Mouse (Mus musculus) heart, embryonic 14.5 days (tissue): ENCODE measurements at regions not wholly inside any gene's neighbourhood (a gene's known extent, or its start where the extent isn't known, plus 50 kb on each side); places are given as distances from the start of the nearest gene placed in this dataset.

Experiments
- ATAC-seq: fragments of 200-750 bp; cut with Nextera tagmentation; 2 replicates; pipeline ENCODE4 v1.8.0; 2017; ENCODE audit warnings: low read depth, moderate TSS enrichment; ENCODE audit not compliant: insufficient number of reproducible peaks, insufficient read depth, low FRiP score
- H3K27ac ChIP-seq, 2 experiments: fragments of 200-500 bp in 1 of 2; fragments of 300-500 bp in 1 of 2; sonication (generic) in 1 of 2; replicated peaks in 1 of 2; 2 replicates each; pipeline ENCODE4 v1.5.1; 2012 to 2014; ENCODE audit warnings: low read depth in 2 of 2, low read length in 2 of 2, control low read depth in 1 of 2, mild to moderate bottlenecking in 1 of 2, mixed read lengths in 1 of 2; ENCODE audit not compliant: control insufficient read depth in 1 of 2, insufficient read depth in 1 of 2
- H3K27me3 ChIP-seq: fragments of 300-500 bp; sonication (generic); 2 replicates; pipeline ENCODE4 v1.6.1; 2014; ENCODE audit warnings: mild to moderate bottlenecking, low read length, control low read depth; ENCODE audit not compliant: control insufficient read depth, insufficient read depth
- H3K36me3 ChIP-seq: fragments of 300-500 bp; sonication (generic); 2 replicates; pipeline ENCODE4 v1.6.1; 2014; ENCODE audit warnings: mild to moderate bottlenecking, control low read depth, low read length, mixed read lengths; ENCODE audit not compliant: control insufficient read depth, insufficient read depth
- H3K4me1 ChIP-seq, 2 experiments: fragments of 200-500 bp in 1 of 2; fragments of 300-500 bp in 1 of 2; sonication (generic) in 1 of 2; 2 replicates each; pipeline ENCODE4 v1.6.1; 2012 to 2014; ENCODE audit warnings: low read length in 2 of 2, control low read depth in 1 of 2, mixed read lengths in 1 of 2; ENCODE audit not compliant: control insufficient read depth in 2 of 2, insufficient read depth in 2 of 2
- H3K4me2 ChIP-seq: fragments of 300-500 bp; sonication (generic); 2 replicates; pipeline ENCODE4 v1.6.1; 2014; ENCODE audit warnings: mild to moderate bottlenecking, low read length
- H3K4me3 ChIP-seq, 2 experiments: fragments of 200-500 bp in 1 of 2; fragments of 300-500 bp in 1 of 2; sonication (generic) in 1 of 2; 2 replicates each; pipeline ENCODE4 v1.5.1; 2012 to 2014; ENCODE audit warnings: low read length in 2 of 2, mild to moderate bottlenecking in 2 of 2, control low read depth in 1 of 2, low read depth in 1 of 2, moderate library complexity in 1 of 2; ENCODE audit not compliant: control insufficient read depth in 1 of 2, insufficient read depth in 1 of 2
- H3K9ac ChIP-seq: fragments of 300-500 bp; sonication (generic); 2 replicates; pipeline ENCODE4 v1.6.1; 2014; ENCODE audit warnings: mild to moderate bottlenecking, low read length
- H3K9me3 ChIP-seq: fragments of 300-500 bp; sonication (generic); 2 replicates; pipeline ENCODE4 v1.6.1; 2016; ENCODE audit warnings: low read length, control low read depth; ENCODE audit not compliant: control insufficient read depth
- WGBS: fragments of 180-500 bp; shearing (Covaris S2); extraction: QIAGEN DNeasy Blood & Tissue Kit; methylation state at CpG from one replicate; pipeline ENCODE4 v1.1.7; 2014; 5-methylcytosine and 5-hydroxymethylcytosine counted together

DNA sequence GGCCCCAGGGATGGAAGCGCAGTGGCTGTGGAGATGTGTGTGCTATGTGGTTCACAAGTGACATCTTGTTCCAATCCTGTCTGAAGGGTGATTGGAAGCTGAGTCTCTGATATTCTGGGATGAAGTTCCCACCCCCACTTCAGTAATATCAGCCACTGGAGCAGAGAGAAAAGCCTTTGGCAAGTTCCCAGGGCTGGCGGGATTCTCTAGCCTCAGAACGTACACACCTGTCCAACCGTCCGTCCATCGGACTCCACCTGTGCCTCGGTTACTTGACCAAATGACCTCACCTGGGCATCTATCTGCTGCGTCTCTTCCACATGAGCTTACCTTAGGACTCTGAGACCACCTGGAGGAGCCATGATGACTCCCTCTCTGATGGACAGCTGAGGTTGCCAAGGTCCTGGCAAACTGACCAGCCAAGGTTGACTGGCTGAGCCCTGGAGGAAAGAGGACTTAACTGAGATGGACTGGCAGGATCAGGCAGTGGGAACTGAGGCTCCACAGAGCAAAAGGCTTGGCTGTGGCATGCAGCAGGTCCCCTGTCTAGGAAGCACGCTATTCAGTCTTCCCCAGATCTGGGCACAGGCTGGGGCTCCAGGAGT, 152.5 kb upstream of the A530016L24Rik start:
- H3K4me2 ChIP-seq: no peak overlapping the region
- H3K9me3 ChIP-seq: no peaks in the 10 kb centered on the region
- no peak overlapping the region for H3K4me3 ChIP-seq
- no peak overlapping the region for H3K27ac ChIP-seq
- ATAC-seq: no peak
- H3K4me1 ChIP-seq: peaks cover 0 to 5% of the 10 kb centered on the region in 2 experiments; a peak in 2 of 4 replicates
- no peaks in the 10 kb centered on the region for H3K36me3 ChIP-seq
- 0 out of 2 replicates have a peak, but pooled peaks cover 7% of the 10 kb centered on the region for H3K27me3 ChIP-seq
- no peak overlapping the region for H3K9ac ChIP-seq
- WGBS: 73% methylated on average over 9 of the region's 9 CpGs

GRCm38 (mm10) chr12:112337443-112337842, 151.8 kb upstream of the A530016L24Rik start:
- Histone ChIP-seq H3K36me3 (no peaks in the 10 kb centered on the region), H3K27ac (no peak overlapping the region), H3K9me3 (no peaks in the 10 kb centered on the region), H3K4me1 (0 out of 4 replicates have a peak, but pooled peaks cover 0 to 3% of the 10 kb centered on the region in 2 experiments), H3K27me3 (0 out of 2 replicates have a peak, but pooled peaks cover 9% of the 10 kb centered on the region), H3K4me2 (no peak overlapping the region), H3K9ac (no peak overlapping the region), H3K4me3 (no peak overlapping the region)
- 87% methylated on average over 11 of the region's 11 CpGs for WGBS
- ATAC-seq: no peak

DNA sequence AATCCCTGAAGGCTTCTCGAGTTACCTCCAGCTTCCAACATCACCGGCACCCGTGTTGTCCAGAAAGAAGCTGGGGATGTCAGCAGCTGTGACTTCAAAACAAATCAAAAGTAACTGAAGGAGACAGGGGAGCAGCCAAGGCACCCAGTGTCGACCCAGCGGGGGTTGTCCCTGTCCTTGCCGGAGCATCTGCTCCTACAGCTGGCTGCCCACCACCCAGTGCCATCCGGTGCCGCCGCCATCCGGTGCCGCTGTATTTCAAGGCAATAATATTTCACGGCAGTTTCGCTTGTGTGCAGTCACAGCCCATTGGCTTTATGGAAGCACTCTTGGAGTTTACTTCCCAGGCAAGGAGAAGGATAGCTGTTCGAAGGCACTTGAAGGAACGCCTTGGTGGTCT, 150.3 kb upstream of the A530016L24Rik start:
- Histone ChIP-seq H3K36me3 (no peaks in the 10 kb centered on the region), H3K4me1 (peaks cover 9 to 14% of the 10 kb centered on the region in 2 experiments; a peak in 3 of 4 replicates), H3K27ac (no peak overlapping the region), H3K9me3 (no peaks in the 10 kb centered on the region), H3K4me3 (no peak overlapping the region), H3K27me3 (0 out of 2 replicates have a peak, but pooled peaks cover 12% of the 10 kb centered on the region), H3K4me2 (no peak overlapping the region), H3K9ac (no peak overlapping the region)
- ATAC-seq: no peak
- 84% methylated on average over 15 of the region's 15 CpGs for WGBS

GRCm38 (mm10) chr12:112339481-112340179, 149.6 kb upstream of the A530016L24Rik start:
- H3K9ac ChIP-seq: no peak overlapping the region
- H3K4me2 ChIP-seq: no peak overlapping the region
- H3K27me3 ChIP-seq: 0 out of 2 replicates have a peak, but pooled peaks cover 12% of the 10 kb centered on the region
- ATAC-seq: no peak
- H3K9me3 ChIP-seq: no peaks in the 10 kb centered on the region
- no peak overlapping the region for H3K27ac ChIP-seq
- H3K36me3 ChIP-seq: no peaks in the 10 kb centered on the region
- 78% methylated on average over 11 of the region's 11 CpGs for WGBS
- no peak overlapping the region for H3K4me3 ChIP-seq
- H3K4me1 ChIP-seq: peaks cover 13 to 17% of the 10 kb centered on the region in 2 experiments

GRCm38 (mm10) chr12:112340248-112340647, 149.0 kb upstream of the A530016L24Rik start:
- ATAC-seq: no peak
- Histone ChIP-seq H3K9ac (no peak overlapping the region), H3K4me2 (no peak overlapping the region), H3K9me3 (no peaks in the 10 kb centered on the region), H3K36me3 (no peaks in the 10 kb centered on the region), H3K27me3 (0 out of 2 replicates have a peak, but pooled peaks cover 12% of the 10 kb centered on the region), H3K4me1 (peaks cover 18 to 21% of the 10 kb centered on the region in 2 experiments), H3K27ac (no peak overlapping the region), H3K4me3 (no peak overlapping the region)
- 71% methylated on average over 5 of the region's 5 CpGs for WGBS

GRCm38 (mm10) chr12:112341726-112342469, 147.3 kb upstream of the A530016L24Rik start:
- H3K4me3 ChIP-seq: no peak overlapping the region
- peaks cover 26 to 38% of the 10 kb centered on the region in 2 experiments for H3K4me1 ChIP-seq
- no peaks in the 10 kb centered on the region for H3K9me3 ChIP-seq
- no peak overlapping the region for H3K27ac ChIP-seq
- 81% methylated on average over 8 of the region's 8 CpGs for WGBS
- no peak for ATAC-seq
- no peaks in the 10 kb centered on the region for H3K36me3 ChIP-seq
- H3K27me3 ChIP-seq: 0 out of 2 replicates have a peak, but pooled peaks cover 6% of the 10 kb centered on the region
- no peak overlapping the region for H3K9ac ChIP-seq
- H3K4me2 ChIP-seq: no peak overlapping the region

- 76% methylated on average over 3 of the region's 3 CpGs for WGBS
Observed at GRCm38 (mm10) chr12:112343064-112343463, 146.2 kb upstream of the A530016L24Rik start.

More at GRCm38 (mm10) chr12:112343064-112343463, 146.2 kb upstream of the A530016L24Rik start:
- Histone ChIP-seq H3K36me3 (no peaks in the 10 kb centered on the region), H3K27me3 (0 out of 2 replicates have a peak, but pooled peaks cover 6% of the 10 kb centered on the region), H3K4me2 (no peak overlapping the region), H3K4me1 (peaks cover 27 to 38% of the 10 kb centered on the region in 2 experiments), H3K9ac (no peak overlapping the region), H3K9me3 (no peaks in the 10 kb centered on the region), H3K27ac (no peak overlapping the region), H3K4me3 (no peak overlapping the region)
- no peak for ATAC-seq
